Mouse (Mus musculus) cerebellum, adult 8-10 months (tissue): ENCODE measurements at regions not wholly inside any gene's neighbourhood (a gene's known extent, or its start where the extent isn't known, plus 50 kb on each side); places are given as distances from the start of the nearest gene placed in this dataset.
"Not testable (repeated sequence)": the region's sequence is repeated elsewhere in the genome, so short reads cannot be mapped to it uniquely, and the experiment has no call there.

Experiments
- DNase-seq: peaks from one replicate; pipeline ENCODE4 v3.0.0; 2022

DNA sequence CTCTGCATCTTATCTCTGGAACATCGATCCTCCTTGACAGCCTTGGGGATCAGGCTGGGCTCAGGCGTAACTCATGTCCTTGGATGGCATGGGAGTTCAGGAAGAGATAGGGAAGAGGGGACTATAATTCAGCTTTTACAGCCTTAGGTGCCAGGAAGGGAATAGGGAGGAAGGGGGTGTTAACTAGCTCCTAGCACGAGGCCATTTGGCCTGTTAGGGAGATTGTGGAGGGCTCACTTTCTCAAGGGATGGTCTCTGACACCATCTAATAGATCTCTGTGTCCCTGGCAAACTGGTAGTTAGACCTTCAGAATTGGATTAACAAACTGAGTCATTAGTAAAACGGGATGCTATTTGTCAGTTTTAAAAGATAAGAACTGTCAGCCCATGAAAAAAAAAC is 292.1 kb upstream of the Pkdcc start:
- not testable (repeated sequence) for DNase-seq

DNA sequence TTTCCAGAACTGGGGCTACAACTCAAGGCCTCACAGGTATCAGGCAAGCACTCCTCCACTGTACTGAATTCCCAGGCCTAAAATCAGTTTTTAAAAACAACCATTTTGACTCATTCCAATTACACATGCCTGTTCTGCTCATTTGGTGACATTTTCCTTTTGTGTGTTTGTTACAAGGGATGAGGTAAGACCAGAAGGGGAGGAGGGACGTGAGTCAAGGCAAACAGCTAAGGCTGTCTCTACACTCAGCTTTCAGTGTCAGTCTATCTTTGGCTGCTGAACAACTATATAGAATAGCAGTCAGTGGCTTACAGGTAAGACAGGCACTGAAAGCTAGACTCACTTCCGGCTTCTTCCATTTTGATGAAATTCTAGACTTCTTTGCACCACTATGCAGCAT is 289.3 kb upstream of the Pkdcc start:
- DNase-seq: no peak

DNA sequence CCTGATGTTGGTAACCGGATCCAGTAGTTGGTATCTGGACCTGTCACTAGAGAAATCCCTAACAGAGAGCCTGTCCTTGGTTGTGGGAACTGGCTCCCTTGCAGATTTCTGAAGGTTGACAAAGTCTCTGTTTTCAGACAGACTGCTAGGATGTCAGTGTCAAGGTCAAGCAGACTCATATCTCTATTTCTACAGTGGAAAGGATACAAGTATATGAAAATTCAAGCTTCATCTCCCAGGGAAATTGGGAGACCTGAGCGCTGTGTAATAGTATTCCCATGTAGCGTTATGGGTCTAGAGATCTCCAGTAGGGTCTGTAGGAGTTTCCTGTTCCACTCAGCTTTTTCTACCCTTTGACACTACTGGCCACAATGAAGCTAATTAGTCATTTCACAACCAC is 287.4 kb upstream of the Pkdcc start:
- DNase-seq: no peak

DNA sequence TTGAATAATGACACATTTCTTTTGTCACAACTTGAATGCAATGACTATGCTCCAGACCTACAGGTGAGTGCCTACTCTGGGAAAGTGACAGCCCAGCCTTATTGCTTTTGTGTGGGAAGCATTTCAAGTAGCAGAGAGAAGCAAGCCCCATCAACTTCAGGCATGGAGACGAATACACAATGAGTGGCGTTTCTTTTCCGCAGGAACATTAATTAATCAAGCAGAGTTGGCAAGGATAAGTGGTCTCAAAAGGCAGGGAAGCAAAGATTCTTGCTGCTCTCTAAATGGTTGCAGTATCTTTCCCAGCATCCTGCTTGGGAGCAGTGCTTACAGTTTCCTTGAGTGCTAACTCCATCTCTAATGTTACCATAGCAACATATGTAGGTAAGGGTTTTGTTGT is 285.6 kb upstream of the Pkdcc start:
- no peak for DNase-seq

DNA sequence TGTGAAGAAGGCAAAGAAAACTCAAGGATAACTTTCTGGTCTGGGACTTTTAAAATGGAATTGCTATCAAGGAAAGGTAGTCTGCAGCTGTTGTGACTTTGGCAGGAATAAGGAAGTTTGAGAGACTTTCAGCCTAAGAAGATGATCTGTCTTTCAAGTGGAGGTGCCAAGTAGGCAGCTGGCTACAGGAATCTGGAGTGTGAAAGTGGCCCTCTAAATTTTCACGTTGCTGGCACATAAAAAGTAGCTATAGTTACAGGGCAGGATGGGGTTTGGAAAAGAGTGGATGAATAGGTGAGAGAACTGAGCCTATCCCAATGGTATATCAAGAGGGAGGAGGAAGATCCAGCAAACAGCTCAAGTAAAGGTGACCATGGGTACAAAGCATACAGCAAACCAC is 284.4 kb upstream of the Pkdcc start:
- no peak for DNase-seq

DNA sequence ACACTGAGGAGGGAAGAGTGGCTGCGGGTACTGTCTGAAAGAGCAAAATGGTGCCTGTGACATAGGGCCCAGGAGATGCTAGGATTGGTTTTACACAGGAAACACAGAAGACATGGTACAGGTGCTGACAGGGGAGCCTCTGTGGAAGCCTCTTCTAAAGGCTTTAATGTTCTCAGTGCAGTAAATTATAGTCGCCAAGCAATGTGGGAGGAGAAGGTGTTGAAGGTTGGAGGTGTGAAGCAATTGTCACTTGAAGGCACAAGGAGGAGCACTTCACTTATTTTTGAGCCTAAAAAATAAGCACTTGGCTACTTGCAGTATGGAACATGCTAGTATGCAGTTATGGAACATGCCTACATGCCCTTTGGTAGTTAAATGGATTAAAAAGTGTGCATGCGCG is 283.6 kb upstream of the Pkdcc start:
- DNase-seq: no peak

DNA sequence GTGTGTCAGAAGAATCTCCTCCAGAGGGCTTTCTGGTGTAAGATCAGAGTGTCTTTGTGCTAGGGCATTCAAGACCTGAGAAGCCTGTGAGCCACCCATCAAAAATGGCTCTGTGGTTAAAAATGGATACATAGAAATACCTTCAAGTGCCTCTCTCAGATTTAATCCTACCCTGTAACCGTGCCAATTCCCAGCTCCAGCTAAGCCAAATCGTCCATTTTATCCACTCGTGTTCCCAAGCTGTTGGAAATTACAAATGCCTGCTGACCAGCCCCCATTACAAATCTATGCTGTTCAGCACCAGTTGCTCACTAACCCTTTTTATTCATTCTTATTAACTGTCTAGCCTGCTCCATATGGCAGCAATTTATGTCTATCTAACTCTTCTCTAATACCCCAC is 278.3 kb upstream of the Pkdcc start:
- no peak for DNase-seq

DNA sequence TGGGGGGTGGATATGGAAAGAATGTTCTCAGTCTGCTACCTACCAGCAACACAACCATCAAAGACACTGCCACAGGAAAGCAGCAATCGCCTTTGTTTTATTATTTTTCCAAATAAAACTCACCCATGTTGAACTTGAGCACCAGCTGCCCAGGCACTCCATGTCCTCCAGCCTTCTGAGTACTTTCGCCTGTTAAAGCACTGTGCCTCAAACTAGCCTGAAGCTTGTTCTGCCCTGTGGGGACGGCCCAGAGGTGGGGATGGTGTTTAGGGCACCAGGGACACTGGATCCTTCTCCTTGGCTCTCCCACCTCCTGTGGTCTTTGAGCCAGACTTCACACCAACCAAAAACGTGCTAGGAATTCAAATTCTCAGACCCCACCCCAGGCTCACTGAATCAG is 269.0 kb upstream of the Pkdcc start:
- no peak for DNase-seq

DNA sequence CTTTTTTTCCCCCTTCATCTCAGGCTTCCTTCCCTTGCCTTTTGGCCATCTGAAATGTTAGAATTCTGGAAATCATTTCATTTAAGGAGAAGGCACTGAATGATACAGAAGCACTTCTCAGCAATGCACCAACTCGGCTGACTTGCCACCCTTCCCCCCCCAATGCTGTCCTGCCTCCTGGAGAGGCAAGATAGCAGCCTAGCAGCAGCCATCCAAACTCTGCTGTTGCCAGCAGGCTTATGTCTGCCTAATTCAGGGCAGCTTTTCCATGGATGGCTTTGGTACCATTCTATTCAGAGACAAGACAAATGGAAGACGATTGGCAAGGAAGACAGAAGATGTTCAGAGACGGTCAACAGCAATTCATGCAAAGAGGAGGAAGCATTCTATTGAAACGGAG is 265.3 kb upstream of the Pkdcc start:
- DNase-seq: no peak

DNA sequence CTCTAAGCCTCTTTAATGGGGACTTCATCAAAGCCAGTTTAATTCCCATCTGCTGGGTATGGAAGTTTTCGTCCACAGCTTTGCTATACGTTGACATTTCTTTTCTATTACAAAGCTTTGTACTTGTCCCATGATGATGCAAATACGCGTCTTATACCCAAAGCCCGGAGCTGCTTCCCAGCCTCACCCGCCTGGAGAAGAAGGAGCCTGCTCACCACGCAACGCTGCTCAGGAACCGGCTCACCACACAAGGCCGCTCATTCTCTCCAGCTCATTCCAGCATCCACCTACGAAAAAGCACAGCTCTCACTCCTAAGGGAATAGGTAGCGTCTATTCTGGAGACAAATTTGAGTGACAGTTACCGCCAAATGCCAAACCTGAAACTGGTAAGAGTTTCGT is 264.8 kb upstream of the Pkdcc start:
- DNase-seq: no peak

DNA sequence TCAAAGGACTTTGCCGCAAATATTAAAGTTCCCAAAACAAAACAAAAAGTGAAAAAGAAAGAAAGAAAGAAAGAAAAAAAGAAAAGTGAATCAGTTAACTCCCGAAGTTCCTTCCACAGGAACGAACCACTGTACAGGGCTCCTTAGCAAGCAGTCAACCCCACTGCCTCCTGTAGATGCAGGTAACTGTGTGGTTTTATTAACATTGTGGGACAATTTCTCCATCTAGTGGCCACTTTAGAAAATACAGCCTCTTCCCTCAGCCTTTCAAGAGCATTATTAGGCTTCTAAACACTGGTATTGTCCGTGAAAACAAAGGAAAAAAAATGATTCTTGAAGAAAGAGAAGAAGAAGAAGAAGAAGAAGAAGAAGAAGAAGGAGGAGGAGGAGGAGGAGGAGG is 257.7 kb upstream of the Pkdcc start:
- DNase-seq: peak; percentile 13

DNA sequence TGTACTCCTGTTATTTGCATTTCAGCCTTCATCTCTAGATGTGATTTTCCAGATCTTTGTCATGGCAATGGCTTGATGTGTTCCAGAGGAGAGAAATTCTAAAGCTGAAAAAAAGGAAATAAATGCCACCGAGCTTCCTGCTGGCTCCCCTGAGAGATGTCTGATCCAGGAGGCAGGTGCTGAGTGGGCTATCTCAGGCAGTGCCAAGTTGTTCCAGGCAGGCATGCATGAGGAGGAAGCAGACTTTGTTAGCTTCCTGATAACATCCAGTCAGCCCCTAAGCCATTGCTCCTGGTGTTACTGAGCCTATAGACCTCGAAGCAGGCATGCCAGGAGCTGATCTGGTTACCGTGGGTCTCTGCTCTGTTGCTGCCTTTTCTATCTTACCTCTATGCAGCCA is 251.7 kb upstream of the Pkdcc start:
- DNase-seq: no peak

DNA sequence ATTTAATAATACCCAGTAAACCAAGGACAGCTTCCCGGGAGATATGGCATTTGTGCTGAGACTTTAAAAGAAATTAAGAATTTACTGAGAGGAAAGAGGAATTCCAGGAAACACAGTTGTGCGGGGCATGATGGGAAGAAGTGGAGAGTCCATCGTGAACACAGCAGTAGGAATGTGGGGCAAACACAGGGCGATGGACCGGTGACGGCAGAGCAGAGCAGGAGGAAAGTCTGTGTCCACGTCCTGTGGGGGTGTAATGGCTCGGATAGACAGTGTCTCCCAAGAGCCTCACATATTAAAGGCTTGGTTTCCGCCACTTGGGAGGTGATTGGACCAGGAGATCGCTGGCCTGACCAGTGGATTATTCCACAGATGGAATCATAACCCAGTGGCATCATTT is 215.4 kb upstream of the Pkdcc start:
- DNase-seq: no peak

DNA sequence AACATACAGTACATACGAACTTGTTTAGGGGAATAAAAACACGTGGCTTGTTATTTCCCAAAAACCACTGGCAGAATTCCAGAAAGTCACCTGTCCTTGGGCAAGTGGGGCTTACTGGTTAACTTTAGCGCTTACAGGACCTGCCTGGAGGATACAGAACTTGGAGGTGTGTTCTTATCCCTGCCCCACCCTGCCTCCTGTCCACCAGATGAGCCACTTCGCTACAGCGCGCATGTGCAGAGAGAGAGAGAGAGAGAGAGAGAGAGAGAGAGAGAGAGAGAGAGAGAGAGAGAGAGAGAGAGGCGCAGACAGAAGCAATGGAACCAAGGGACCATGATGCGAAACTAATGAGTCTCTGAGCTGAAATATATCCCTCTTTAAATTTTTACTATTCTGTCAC is 214.7 kb upstream of the Pkdcc start:
- DNase-seq: no peak

DNA sequence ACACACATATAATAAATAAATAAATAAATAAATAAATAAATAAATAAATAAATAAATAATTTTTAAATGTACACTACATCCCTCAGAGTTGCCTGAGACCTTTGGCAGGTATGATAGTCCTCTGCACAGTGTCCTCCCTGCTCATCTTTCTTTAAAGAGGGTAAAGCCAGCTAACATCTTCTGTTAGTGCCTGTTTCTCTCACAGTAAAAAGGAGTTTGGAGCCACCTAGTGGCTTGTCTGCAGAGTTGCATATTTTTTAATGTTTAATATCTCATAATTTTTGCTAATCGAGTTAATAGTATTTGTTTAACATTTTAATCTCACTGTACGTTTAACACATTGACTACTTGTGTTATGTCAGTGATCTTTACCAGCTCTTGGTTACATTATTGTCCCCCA is 213.5 kb upstream of the Pkdcc start:
- no peak for DNase-seq

DNA sequence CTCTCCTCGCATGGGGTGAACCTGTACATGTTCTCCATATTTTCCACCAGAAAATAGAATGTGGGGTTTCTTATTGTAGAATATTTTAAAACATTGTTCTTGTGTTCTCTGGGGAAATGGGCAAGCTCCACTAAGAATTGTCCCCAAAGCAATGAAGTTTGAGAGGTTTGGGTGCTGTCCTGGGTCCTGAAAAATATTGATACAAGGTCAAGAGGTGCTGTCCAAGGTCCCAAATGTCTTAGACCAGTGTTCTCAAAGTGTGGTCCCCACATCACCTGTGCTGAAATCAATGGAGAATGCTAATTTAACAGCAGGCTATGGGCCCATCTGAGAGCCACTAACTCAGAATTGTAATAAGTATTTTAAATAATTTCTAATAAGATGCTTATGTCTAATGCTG is 204.2 kb upstream of the Pkdcc start:
- DNase-seq: no peak

DNA sequence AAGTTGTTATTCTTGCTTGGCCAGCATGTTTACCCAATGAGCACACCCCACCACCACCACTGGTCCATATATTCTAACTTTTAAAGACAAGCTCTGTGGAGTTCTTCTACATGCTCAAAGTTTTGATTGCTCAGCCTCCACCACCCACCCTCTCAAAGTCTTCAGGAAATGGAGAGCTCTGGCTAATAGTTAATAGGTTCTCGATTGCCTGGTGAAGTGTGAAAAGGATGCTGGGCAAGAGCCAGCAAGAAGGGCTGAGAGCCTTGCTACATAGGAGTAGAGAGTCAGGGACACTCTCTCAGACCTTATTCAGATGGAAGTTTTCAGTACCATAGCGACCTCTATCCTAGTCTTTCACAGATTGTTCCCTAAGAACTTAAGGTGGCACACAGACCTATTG is 199.4 kb upstream of the Pkdcc start:
- no peak for DNase-seq

DNA sequence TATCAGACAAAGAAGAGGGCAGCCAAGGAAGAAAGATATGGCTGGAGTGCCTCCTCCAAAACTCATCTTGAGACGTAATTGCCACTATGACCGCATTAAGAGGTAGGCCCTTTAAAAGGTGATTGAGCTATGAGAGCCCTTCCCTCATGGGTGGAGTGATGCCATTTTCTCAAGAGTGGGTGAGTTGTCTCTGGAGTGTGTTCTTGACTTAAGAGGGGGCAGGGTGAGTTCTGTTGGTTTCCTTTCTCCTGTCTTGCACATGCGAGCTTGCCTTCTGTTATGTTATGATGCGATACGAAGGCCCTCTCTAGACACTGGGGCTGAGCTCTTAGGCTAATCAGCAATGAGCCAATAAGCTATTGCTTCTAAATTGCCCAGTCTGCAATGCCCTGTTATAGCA is 198.2 kb upstream of the Pkdcc start:
- no peak for DNase-seq

DNA sequence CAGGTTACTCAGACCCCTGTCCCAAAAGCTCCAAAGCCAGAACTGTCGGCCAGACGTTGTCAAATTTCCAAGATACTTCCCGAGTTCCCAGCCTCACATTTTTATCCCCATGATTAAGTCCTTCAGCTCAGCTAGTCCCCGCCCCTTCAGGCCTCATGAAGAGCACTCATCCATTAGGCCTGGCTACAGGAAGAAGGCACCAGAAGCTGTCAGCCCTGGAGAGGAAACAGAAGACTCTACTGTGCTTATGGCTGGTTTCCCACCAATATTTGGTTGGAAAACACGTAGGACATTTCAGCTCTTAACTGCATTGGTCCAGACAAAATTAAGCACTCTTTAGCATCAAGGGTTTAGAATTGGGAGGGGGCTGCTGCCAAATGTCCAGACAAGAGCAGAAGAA is 195.8 kb upstream of the Pkdcc start:
- no peak for DNase-seq

DNA sequence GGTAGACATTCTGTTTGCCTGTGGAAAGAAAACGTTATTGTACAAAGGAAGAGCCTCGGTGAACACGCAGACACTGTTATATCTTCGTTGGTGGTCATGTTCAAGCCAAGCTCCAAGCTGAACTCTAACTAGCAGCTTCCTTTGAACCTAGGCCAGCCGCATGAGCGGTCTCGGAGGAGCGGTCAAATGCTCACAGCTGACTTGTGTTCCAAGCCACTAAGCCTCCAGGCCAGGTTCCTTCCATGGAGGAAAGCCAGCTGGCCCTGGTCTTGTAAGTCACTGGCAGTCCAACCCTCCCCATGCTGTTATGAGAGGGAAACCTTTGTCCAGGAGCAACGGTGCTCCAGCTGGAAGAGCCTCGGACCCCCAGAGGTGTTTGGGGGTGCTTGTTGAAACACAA is 194.5 kb upstream of the Pkdcc start:
- DNase-seq: peak; percentile 31

DNA sequence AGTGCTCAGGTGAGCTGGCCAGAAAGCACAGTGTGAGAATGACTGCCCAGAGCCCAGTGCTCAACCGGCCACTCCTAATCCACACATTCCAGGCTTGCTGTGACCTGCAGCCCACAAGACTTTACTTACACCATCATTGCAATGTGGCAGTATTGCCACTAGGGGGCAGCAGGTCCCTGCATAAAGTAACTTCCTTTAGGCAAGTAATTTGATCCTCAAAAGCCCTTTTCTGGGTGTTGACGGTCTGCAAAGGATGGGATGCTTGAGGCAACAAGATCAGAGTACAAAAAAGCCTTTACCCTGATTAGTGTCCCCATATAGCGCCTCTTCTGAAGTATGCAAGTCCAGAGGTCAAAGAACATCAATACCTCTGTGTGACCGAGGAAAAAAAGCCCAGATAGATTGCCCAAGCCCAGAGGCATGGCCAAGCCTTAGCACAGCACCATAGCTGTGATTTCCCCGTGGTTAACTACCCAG is 189.7 kb upstream of the Pkdcc start:
- DNase-seq: peak; percentile 66

DNA sequence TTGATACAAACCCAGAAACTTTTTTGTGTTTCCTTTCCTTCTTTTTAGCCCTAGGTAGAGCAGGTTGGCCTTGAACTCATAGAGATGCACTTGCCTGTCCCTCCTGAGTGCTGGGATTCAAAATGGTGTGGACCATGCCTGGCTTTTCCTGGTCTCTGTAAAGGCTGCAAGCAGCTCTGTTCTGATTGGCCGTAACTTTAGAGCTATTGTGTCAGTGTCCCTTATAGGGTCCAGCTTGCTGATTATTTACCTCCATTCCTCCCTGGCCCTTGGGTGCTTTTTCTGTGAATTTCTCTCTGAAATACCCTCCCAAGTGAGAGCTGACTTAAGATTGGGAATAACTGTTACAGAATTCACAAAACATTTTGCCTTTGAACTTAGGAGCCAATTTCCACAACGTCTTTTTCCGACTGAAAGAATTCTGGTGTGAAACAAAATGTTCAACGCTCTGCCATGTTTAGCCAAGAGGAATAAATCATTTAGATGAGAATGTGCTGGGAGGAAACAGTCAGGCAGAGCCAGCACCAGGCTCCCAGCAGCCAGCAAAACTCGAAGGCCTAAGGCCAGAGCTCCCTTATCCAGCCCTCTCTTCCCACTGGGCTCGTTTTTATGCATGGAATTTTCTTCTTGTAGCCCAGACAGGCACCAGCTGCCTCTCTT is 180.0 kb upstream of the Pkdcc start:
- DNase-seq: no peak

DNA sequence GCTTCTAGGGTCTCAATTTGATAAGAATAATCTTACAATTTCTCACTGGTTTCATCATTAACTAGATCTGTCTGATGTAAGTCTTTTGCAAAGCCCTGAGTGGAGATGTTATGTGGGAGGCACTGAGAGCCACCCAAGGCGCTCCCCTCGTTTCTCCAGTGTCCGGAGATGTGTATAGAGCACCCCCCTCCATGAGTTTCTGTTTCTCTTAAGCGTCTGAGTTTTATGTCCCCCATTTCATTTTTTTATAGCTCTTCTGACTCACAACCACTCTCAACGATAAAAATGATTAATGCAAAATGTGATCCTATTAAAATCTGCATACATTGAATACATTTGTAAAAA is 179.5 kb upstream of the Pkdcc start:
- DNase-seq: no peak

DNA sequence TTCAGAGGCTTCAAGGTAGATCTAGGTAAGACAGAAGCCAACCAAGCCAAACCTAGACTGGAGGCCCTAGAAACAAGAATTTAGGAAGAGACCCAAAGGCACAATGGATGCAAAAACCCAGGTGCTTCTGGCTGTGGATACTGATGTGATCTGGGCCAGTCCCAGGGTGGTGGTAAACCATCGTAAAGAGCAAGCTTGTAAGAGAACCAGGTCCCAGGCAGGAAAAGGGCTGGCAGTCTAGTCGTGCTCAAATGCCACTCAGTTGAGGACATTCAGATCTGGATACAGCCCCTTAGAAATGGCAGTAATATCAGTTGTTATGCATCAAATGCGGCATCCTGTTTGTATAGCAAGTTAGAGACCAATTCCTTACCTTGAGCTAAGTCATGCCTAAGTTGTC is 175.5 kb upstream of the Pkdcc start:
- no peak for DNase-seq

DNA sequence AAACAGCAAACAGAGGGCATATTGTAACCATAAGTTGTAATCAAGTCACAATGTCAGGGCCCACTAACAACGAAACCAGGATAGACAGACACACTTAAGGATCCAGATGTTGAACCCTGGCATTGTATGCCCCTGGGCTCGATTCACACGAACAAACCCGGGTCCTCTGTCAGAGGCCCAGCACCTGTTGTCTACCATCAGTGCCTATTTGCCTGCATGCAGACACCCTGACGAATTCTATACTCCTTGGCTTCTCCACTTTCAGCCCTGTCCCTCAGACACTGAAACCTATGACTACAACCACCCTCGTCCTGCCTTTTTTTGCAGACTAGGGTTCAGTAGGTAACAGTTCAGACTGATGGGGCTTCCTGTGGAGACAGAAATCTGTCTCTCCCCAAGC is 170.6 kb upstream of the Pkdcc start:
- DNase-seq: no peak

DNA sequence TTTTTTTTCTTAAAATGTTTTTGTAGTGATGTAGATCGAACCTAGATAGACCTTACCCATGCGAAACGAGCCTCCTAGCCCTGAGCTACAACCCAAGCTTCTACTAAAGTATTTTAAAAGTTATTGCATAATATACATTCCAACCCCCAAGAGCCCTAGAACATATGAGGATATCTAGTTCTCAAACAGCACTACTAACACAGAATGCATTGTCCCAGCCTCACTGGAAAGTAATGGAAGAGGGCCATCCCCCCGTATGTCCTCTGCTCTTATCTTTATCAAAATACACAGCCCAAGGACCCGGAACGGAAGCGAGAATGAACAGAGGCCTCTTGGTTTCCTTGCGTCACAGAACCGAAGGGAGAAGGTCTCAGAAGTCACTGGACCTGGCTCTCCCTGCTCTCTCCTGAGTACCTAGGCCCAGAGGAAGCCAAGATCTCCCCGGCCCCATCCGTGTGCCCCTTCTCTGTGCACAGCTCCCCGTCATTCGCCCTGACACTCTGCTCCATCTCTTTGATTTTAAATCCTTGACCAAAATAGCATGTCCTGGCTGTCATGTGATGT is 165.0 kb upstream of the Pkdcc start:
- no peak for DNase-seq
